Mouse (Mus musculus): ENCODE measurements around the gene Msmb.
"Not testable (repeated sequence)": the region's sequence is repeated elsewhere in the genome, so short reads cannot be mapped to it uniquely, and the experiment has no call there.

Msmb gene

DNA sequence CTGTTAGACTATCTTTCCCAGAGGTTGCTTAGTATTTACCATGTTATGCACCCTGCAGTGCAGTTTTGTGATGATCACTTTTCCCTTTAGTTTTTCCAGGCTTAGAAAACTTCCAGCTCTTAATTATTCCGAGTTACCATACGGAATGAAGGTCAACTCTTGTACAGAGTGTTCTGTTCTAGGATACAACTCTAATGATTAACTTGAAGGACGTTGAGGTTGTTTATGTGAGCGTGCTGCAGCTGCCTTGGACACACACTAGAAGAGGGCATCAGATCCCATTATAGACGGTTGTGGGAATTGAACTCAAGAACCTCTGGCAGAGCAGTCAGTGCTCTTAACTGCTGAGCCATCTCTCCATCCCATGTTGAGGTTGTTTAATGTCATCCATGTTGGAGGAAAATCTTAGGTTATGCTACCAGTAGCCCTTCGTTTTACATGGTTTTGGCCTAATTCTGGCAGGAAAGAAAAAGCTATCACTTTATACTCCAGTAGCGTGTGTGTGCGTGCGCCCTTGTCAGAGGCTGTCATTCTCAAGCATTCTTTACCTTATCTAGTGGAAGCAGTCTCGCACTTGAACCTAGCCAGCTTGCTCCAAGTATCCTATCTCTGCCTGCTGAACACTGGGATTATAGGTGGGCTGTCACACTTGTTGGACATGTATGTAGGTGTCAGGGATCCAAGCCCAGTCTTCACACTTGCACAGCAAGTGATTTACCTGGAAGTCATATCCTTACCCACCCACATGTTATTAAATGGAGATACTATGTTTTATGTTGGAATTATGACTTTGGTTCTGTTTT lies 37.8 kb downstream of the Msmb start:
- no peak for DNase-seq

GRCm38 (mm10) chr14:32180861-32181260 lies 39.0 kb downstream of the Msmb start:
- no peak for DNase-seq

DNA sequence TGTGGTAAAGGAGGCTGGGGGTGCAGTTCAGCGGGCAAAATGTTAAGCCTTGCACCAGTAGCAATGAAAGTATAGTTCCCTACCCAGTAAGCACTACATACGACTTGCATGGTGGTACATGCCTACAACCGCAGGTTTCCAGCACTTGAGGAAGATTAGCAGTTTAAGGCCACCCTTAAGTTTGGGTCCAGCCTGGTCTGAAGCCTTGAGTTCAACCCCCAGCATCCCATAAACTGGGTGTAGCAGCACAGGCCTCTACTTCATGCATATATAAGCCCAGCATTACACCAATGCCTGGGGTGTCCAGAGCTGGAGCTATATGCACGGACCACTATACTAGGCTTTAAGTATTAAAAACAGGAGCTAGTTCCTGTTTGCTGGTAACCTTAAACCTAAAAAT lies 42.0 kb downstream of the Msmb start:
- DNase-seq = no peak

GRCm38 (mm10) chr14:32190627-32191391 lies 49.0 kb downstream of the Msmb start:
- no peak for DNase-seq

DNA sequence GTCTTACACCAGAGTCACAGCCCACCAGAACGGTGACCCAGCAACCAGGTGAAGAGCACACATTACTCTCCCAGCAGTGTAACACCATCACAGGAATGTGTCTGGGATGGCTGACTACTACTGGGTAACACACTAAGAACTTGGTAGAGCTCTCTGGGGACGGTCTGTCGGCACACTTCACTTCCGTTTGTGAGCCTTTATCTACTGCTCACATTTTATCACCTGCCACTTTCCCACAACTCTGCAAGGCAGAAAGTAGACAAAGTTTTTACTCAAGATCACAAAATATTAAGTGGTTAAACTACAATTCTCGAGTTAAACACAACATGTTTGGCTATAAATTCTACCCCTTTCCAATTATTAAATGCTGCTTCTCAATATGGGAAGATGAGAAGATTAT lies 50.1 kb downstream of the Msmb start:
- DNase-seq = no peak

- peak; percentile 36 to 53 for DNase-seq
Measured at GRCm38 (mm10) chr14:32192437-32192836, 50.6 kb downstream of the Msmb start.

DNA sequence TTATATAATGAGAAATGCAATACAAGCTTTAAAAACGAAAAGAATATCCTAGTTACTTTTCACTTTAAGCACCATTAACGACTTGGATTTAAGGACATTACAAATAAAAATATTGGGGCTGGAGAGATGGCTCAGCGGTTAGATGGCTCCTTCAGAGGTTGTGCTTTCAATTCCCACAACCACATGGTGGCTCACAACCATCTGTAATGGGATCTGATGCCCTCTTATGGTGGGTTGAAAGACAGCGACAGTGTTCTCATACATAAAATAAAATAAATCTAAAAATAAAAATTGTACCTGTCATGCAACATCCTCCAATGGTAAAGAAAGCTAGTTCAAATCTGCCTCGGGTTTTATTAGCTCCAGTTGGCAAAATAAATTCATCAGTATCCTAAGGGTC lies 51.7 kb downstream of the Msmb start:
- not testable (repeated sequence) for DNase-seq

- no peak for DNase-seq
Measured at GRCm38 (mm10) chr14:32201354-32201753, 59.5 kb downstream of the Msmb start.

DNA sequence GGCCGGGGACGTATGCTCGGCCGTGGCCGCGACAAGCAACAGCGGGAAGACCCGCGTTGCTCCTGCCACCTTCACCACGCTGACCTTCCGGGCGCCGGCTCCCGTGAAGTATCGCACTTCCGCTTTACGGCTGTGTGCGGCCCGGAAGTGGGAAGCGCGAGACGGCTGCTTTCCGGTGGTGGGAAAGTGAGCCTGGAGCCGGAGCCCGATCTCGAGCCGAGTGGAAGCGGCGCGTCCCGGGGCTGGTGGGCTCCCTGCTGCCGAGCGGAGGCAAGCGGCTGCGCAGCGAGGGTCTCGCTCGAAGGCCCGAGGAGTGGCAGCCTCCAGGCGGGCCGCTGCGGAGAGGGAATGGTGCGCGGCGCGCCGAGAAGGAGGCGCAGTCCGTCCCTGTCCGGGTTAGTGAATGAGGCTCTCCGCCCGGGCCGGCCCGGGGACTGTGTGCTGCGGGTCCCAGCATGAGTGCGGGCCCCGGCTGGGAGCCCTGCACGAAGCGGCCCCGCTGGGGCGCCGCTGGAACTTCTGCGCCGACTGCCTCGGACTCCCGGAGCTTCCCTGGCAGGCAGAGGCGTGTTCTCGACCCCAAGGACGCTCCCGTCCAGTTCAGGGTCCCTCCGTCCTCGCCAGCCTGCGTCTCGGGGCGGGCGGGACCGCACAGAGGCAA lies 60.1 kb downstream of the Msmb start, which contains the start of the genes Timm23 and Parg:
Timm23 (minus strand) TSS at position 108 of the 661 bp plus-strand sequence.
Parg (plus strand) TSS at position 159 of the 661 bp plus-strand sequence.
- peak; percentile 83 to 87 for DNase-seq

All from lung, adult 18-20 months (tissue).